Mouse (Mus musculus): ENCODE results near the gene Smc3. TPM values are rescaled to one million over a fixed set of nuclear protein-coding genes. Genes with fewer than 3 reads are reported as not detected.

The Smc3 gene
- polyA plus RNA-seq, 1 experiment from 2014 or later: 64.0 TPM

DNA sequence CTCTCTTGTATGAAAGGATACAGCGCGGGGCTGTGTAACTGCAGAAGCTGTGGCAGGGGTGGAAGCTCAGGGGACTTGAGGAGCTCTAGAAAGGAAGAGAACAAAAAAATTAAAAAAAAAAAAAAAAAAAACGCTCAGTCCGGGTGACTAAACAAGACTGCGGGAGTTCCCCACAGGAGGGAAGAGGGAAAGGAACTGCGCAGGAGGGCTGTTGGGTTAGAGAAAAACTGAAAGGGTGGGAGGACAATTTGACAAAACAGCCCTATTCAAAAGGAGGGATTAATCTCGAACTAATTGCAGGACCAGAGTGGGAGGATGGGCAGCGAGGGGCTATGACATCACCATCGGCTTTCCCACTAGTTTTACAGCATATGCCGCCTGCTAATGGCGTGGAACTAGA is 32.3 kb upstream of the Smc3 start:
- H3K36me3 ChIP-seq: no peaks in the 10 kb centered on the region
- H3K4me1 ChIP-seq: no peaks in the 10 kb centered on the region
- H3K9ac ChIP-seq: no peak overlapping the region
- no peak overlapping the region for H3K4me3 ChIP-seq
- H3K9me3 ChIP-seq: no peaks in the 10 kb centered on the region
- H3K27ac ChIP-seq: no peak overlapping the region
- no peak for ATAC-seq (ENCODE audit: insufficient number of reproducible peaks, low FRiP score, low TSS enrichment, low read depth)
- 42% methylated on average over 11 of the region's 11 CpGs for WGBS
- H3K27me3 ChIP-seq: no peaks in the 10 kb centered on the region
- no peak overlapping the region for H3K4me2 ChIP-seq

DNA sequence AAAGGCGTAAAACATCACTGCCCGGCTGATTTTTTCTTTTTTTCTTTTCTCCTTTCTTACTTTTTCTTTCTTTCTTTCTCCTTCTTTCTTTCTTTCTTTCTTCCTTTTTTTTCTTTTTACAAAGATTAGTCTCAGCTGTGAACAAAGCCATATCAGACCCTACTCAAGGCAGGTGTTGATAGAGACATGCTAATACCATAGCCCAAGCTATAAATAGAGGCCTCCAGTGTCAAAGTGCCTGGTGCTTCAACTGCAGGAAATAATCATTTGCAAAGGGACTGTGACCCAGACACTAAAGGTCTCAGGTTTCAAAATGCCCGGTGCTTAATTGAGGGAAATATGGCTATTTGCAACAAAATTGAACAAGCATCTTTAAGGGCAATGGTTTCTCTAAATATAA is 31.6 kb upstream of the Smc3 start:
- Histone ChIP-seq H3K36me3 (no peaks in the 10 kb centered on the region), H3K4me1 (no peaks in the 10 kb centered on the region), H3K27ac (no peak overlapping the region), H3K9me3 (no peaks in the 10 kb centered on the region), H3K27me3 (no peaks in the 10 kb centered on the region), H3K4me3 (no peak overlapping the region), H3K4me2 (no peak overlapping the region), H3K9ac (no peak overlapping the region)
- ATAC-seq (ENCODE audit: insufficient number of reproducible peaks, low FRiP score, low TSS enrichment, low read depth): no peak
- 66% methylated on average over 3 of the region's 3 CpGs for WGBS

DNA sequence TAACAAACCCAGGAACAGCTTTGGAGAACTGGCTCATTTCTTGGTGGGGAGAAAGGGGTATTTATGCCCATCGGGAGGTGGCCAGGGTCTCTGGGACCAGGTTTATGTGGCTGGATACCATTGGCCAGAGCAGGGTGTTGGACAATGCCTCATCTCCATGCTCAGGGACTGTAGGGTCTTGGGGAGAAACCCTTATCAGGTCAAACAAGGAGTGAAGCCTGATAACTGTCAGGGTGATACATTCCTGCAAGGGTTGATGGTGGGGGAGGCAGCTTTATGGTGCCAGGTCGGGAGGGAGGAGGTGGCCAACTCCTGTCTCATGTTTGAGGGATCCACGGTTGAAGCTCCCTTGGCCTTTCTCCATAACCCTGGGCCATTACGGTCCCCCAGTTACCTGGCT is 29.1 kb upstream of the Smc3 start:
- Histone ChIP-seq H3K36me3 (no peaks in the 10 kb centered on the region), H3K4me2 (no peak overlapping the region), H3K27me3 (no peaks in the 10 kb centered on the region), H3K4me3 (no peak overlapping the region), H3K9ac (no peak overlapping the region), H3K4me1 (no peaks in the 10 kb centered on the region), H3K27ac (no peak overlapping the region), H3K9me3 (no peaks in the 10 kb centered on the region)
- 77% methylated on average over 4 of the region's 4 CpGs for WGBS
- ATAC-seq (ENCODE audit: insufficient number of reproducible peaks, low FRiP score, low TSS enrichment, low read depth): no peak

DNA sequence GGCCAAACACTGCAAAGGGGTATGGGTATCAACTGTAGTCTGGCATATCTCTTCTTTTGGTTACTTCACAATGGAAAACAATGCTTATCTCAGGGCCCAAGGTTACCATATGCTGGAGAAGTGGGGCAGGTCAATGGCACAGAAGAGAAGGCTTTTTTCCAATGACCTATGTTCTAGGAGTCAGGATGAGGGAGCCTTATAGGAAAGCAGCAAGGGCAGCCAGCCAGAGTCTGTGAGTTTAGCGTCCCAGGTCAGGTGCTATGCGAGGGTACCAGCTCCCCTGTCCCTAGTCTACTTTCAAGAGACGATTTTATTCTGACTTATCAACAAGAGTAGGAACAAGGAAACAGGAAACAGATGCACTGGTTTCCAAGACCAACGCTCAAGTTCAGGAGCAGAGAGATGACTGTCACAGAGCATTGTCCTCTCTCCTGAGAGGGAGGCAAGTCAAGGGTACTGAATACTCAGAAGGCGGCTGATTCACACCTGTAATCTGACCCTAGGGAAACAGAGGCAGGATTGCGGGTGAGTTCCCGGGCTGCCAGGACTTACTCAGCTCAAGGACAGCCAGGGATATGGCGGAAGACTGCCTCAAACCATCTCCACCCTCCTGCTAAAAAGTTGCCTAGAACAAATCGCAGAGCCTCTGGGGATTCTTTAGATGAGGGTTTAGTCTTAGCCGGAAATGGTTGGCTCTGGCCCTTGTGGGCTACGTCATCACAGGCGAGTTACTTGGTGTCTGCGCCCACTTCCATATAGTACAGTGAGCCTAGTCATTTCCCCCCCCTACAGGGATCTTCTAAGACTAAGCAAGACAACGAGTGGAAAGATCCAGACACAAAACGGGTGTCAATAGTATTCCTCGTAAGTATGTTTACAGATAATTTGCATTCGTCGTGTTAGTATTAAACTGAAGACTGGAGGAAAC is 28.4 kb upstream of the Smc3 start:
- no peak overlapping the region for H3K27ac ChIP-seq
- no peaks in the 10 kb centered on the region for H3K27me3 ChIP-seq
- H3K9ac ChIP-seq: no peak overlapping the region
- no peak overlapping the region for H3K4me3 ChIP-seq
- ATAC-seq (ENCODE audit: insufficient number of reproducible peaks, low FRiP score, low TSS enrichment, low read depth): no peak
- H3K4me1 ChIP-seq: no peaks in the 10 kb centered on the region
- WGBS: 76% methylated on average over 18 of the region's 18 CpGs
- H3K9me3 ChIP-seq: no peaks in the 10 kb centered on the region
- H3K36me3 ChIP-seq: no peaks in the 10 kb centered on the region
- no peak overlapping the region for H3K4me2 ChIP-seq

DNA sequence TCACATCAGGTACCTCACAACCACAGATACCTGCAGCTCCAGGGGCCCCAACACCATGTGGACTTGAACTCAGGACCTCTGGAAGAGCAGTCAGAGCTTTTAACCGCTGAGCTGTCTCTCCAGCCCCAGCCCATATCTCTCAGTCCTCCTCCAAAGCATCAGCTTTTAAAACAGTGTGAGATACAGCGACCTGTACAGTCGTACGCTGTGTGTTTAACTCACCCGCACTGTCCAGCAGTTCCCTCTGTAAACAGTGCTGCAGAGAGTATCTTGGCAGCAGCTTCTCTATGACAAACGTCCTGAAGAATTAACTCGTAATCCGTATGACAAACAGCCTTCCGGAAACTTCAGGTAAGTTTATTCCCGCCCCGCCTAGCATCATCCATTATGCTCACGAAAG is 27.6 kb upstream of the Smc3 start:
- ATAC-seq (ENCODE audit: insufficient number of reproducible peaks, low FRiP score, low TSS enrichment, low read depth): no peak

DNA sequence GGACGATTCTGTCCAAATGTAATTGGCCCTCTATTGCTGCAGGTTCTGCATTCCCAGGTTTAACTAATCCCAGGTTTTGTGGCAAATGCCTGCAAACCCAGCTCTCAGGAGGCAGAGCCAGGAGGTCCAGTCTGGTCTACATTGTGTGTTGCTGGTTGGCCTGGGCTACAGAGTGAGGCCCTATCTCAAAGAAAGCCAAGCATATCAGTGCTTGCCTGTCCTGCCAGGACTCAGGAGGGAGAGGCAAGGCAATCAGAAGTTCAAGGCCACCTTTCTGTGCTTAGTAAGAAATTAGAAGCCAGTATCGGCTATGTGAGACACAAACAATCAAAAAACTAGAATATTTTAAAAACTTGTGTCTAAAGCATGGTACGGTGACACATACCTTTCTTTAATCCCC is 27.0 kb upstream of the Smc3 start:
- no peak overlapping the region for H3K4me2 ChIP-seq
- H3K4me1 ChIP-seq: no peaks in the 10 kb centered on the region; the same call in 1 of the 2 replicates
- no peak for ATAC-seq (ENCODE audit: insufficient number of reproducible peaks, low FRiP score, low TSS enrichment, low read depth)
- H3K4me3 ChIP-seq: no peak overlapping the region
- 75% methylated on average over 3 of the region's 3 CpGs for WGBS
- H3K9me3 ChIP-seq: no peaks in the 10 kb centered on the region
- H3K9ac ChIP-seq: no peak overlapping the region
- H3K27ac ChIP-seq: no peak overlapping the region
- no peaks in the 10 kb centered on the region for H3K27me3 ChIP-seq
- no peaks in the 10 kb centered on the region for H3K36me3 ChIP-seq

More for the DNA sequence above, 27.6 kb upstream of the Smc3 start:
- Histone ChIP-seq H3K27ac (no peak overlapping the region), H3K4me2 (no peak overlapping the region), H3K4me3 (no peak overlapping the region), H3K4me1 (no peaks in the 10 kb centered on the region; the same call in 1 of the 2 replicates), H3K36me3 (no peaks in the 10 kb centered on the region), H3K9ac (no peak overlapping the region), H3K9me3 (no peaks in the 10 kb centered on the region), H3K27me3 (no peaks in the 10 kb centered on the region)
- 82% methylated on average over 12 of the region's 12 CpGs for WGBS

DNA sequence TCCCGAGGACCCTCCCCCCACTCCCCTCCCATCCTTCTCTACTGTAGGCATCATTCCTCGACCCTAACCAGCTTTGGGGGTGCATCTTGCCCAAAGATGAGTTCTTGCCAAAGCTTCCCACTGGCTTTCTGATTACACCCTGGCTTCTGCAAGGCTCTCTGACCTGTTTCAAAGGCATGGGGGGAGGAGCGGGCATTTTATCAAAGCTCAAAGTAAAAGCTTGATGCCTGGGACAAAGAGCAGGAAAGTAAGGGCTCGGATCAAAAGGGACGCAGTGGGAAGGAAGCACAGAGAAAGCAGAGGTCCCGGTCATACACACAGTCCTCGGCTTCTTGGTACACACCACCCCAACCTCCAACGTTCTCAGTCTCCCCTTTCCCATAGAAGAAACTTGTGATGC is 26.1 kb upstream of the Smc3 start:
- H3K4me2 ChIP-seq: no peak overlapping the region
- WGBS: 62% methylated on average over 8 of the region's 8 CpGs
- no peaks in the 10 kb centered on the region for H3K27me3 ChIP-seq
- H3K4me1 ChIP-seq: no peaks in the 10 kb centered on the region; the same call in 1 of the 2 replicates
- no peak overlapping the region for H3K4me3 ChIP-seq
- ATAC-seq (ENCODE audit: insufficient number of reproducible peaks, low FRiP score, low TSS enrichment, low read depth): no peak
- H3K9me3 ChIP-seq: no peaks in the 10 kb centered on the region
- H3K9ac ChIP-seq: no peak overlapping the region
- H3K27ac ChIP-seq: no peak overlapping the region
- H3K36me3 ChIP-seq: no peaks in the 10 kb centered on the region

DNA sequence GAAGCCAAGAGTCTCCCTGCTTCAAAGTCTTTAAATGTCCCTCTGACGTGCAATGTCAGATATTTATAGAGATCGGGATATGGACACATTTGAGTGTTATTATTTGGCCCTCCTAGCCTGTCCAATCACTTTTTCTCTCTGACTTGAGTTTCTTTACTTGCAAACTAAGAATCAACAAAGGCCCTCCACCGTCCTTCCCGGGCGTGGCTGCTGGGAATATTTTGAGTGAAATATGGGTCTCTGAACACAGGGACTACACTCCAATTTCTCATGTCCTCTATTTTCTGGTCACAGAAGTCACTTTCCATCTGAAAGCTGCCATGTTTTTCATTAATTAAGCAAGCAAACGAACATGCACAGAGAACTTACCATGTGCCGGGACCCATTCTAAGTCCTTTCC is 25.7 kb upstream of the Smc3 start:
- ATAC-seq (ENCODE audit: insufficient number of reproducible peaks, low FRiP score, low TSS enrichment, low read depth): no peak
- WGBS: 85% methylated on average over 7 of the region's 7 CpGs
- Histone ChIP-seq H3K9me3 (no peaks in the 10 kb centered on the region), H3K27me3 (no peaks in the 10 kb centered on the region), H3K4me2 (no peak overlapping the region), H3K4me1 (no peaks in the 10 kb centered on the region; the same call in 1 of the 2 replicates), H3K4me3 (no peak overlapping the region), H3K36me3 (no peaks in the 10 kb centered on the region), H3K27ac (no peak overlapping the region), H3K9ac (no peak overlapping the region)

DNA sequence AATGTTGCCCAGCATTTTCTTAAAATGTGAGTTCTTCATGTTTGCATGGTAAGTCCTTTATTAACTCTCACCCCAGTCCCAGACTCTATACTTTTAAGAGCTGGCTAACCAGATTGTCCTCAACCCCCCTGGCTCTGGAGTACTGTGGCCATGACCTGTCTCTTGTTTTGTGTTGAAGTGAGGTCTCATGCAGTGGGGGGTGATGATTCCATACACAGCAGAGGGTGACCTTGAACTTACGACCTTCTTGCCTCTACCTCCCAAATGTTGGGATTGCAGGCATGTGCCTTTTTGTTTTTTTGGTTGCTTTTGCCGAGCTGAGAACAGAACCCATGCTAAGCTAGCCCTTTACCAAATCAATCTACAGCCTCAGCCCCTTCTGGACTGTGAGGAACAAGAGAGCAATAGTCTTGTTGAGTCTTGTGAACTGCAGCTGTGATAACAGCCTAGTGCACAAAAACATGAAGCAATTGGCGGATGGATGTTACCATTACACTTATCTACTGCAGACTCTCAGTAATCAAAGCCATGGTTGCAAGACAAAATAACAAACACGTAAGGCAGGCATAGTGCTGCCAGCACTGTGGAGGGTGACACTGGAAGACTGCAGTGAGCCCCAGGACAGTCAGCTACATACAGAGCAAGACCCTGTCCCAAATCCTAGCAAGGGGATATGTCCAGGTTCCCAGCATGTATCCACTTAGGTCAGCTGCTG is 24.7 kb upstream of the Smc3 start:
- Histone ChIP-seq H3K4me1 (no peaks in the 10 kb centered on the region; the same call in 1 of the 2 replicates), H3K9ac (no peak overlapping the region), H3K4me3 (no peak overlapping the region), H3K4me2 (no peak overlapping the region), H3K27me3 (no peaks in the 10 kb centered on the region), H3K9me3 (no peaks in the 10 kb centered on the region), H3K36me3 (no peaks in the 10 kb centered on the region), H3K27ac (no peak overlapping the region)
- no peak for ATAC-seq (ENCODE audit: insufficient number of reproducible peaks, low FRiP score, low TSS enrichment, low read depth)
- 84% methylated on average over 4 of the region's 4 CpGs for WGBS

DNA sequence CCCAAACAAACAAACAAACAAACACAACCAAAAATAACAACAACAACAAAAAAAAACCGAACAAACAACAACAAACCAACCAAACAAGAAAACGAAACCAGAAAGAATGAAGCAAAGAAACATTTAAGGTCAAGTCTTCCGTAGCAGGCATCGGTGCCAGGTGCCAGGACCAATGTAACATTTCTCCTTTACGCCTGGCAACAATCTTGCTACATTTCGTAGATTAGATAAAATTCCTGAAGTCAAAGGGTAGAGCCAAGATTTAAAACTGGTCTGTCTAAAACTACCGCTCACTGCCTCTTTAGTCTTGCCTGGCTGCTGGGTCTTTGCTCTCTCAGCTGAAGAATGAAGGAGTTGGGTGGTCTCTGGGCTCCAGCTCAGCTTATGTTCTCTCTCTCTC is 24.1 kb upstream of the Smc3 start:
- ATAC-seq (ENCODE audit: insufficient number of reproducible peaks, low FRiP score, low TSS enrichment, low read depth): no peak
- H3K9ac ChIP-seq: no peak overlapping the region
- H3K36me3 ChIP-seq: no peaks in the 10 kb centered on the region
- no peaks in the 10 kb centered on the region for H3K9me3 ChIP-seq
- H3K4me1 ChIP-seq: no peaks in the 10 kb centered on the region; the same call in 1 of the 2 replicates
- no peak overlapping the region for H3K4me3 ChIP-seq
- 83% methylated on average over 7 of the region's 7 CpGs for WGBS
- H3K4me2 ChIP-seq: no peak overlapping the region
- no peaks in the 10 kb centered on the region for H3K27me3 ChIP-seq
- no peak overlapping the region for H3K27ac ChIP-seq

DNA sequence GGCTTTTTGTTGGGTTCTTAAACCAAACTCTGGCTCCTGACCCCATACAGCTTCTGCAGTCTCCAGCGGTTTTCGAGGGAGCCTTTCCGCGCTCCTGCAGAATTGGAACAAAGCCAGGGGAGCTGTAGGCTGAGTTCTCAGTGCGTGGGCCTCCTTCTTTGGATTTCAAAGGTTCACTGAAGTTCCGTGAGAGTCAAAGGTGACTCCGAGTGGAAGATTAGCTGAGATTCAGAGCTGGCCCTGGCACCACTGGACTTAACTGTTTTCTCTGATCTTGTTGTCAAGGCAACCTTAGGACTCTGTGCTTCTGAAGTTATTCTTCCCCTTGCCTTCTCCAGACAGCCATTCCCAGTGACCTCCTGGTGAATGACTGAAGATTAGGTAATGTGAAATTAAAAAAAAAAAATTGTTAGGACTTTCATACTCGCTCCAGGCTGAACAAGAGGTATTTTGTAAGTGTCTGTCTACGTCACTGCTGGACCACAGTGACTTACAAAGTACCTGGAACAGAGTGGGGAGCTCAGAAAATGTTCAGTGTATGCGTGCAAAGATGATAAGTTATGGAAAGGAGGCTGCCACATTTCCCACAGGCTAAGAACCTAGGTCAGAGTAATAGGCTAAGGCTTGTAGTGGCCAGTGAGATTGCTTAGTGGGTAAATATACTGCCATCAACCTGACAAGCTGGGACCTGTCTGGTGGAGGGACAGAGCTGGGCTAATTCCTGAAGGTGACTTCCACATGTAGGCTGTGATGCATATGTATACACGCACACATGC is 23.0 kb upstream of the Smc3 start:
- 52% methylated on average over 11 of the region's 11 CpGs for WGBS
- no peak overlapping the region for H3K4me2 ChIP-seq

More for the DNA sequence above, 23.0 kb upstream of the Smc3 start:
- Histone ChIP-seq H3K9me3 (no peaks in the 10 kb centered on the region), H3K27ac (no peak overlapping the region), H3K27me3 (no peaks in the 10 kb centered on the region), H3K36me3 (no peaks in the 10 kb centered on the region), H3K4me3 (no peak overlapping the region), H3K4me1 (no peaks in the 10 kb centered on the region; the same call in 1 of the 2 replicates), H3K9ac (no peak overlapping the region)
- ATAC-seq (ENCODE audit: insufficient number of reproducible peaks, low FRiP score, low TSS enrichment, low read depth): no peak
